Mouse (Mus musculus): ENCODE measurements around the gene Spag9.
A peak's percentile ranks its signal among the peaks of the same experiment; 100 is the strongest.
"Not testable (repeated sequence)": the region's sequence is repeated elsewhere in the genome, so short reads cannot be mapped to it uniquely, and the experiment has no call there.

Gene Spag9

DNA sequence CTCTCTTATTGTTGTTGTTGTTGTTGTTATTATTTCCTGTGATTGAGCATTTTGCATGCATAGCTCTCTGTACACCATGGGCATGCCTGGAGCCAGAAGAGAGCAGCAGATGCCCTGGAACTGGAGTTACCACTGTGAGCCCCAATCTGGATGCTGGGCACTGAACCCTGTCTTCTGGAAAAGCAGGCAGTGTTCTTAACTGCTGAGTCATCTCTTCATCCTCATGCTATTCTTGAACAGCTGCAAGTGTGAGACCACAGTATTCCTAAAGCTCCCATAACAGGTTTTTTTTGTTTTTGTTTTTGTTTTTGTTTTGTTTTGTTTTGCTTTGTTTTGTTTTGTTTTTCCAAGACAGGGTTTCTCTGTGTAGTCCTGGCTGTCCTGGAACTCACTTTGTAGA lies 9.6 kb upstream of the Spag9 start:
- DNase-seq (ENCODE audit: low spot score in 2 of 2) = no peak

DNA sequence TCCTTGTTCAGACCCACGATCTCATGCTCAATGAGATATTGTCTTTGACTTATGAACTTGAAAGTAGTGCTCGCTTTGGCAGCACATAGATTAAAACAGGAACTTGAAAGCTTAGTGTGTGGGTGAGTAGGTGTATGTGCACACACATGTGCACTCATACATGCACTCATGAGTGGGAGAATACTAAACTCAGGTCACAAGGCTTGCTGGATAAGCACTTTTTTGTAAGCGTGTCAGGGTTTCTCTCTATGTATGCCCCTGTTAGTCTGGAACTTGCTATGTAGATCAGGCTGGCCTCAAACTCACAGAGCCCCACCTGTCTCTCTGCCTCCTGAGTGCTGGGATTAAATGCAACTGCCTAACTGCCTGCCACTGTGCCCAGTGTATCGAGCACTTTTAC lies 8.9 kb upstream of the Spag9 start:
- no peak for DNase-seq (ENCODE audit: low spot score in 2 of 2)

DNA sequence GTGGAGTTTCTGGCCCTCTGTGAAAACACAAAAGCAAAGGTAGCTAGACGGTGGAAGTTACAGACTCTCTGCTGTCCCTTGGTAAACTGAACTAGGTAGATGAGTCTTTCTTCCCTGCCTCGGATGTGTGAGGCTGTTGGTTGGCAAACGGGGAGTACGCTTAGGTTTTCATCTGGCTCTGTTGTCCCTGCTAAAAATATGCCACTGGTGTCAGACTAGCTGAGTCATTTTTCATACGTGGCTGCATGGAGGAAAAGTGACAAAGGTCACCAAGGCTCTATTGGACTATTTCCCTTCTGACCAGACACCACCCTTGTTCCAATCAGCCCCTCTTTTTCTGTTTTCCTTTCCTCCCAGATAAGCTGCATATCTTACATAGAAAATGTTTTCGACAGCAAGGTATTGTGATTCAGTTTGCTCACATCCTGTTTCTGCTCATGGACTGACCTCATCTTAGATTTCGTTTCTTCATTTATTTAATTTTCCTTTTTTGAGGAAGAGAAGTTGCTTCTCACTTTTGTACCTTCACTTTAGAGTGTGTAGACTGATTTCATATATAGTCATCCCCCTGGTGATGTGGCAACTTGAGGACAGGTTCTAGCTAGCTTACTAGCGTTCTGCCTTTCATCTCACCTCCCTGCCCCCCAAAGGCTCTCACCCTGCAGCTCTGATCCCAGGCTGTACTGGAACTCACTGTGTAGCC lies 8.1 kb upstream of the Spag9 start:
- DNase-seq (ENCODE audit: low spot score in 2 of 2) = no peak

DNA sequence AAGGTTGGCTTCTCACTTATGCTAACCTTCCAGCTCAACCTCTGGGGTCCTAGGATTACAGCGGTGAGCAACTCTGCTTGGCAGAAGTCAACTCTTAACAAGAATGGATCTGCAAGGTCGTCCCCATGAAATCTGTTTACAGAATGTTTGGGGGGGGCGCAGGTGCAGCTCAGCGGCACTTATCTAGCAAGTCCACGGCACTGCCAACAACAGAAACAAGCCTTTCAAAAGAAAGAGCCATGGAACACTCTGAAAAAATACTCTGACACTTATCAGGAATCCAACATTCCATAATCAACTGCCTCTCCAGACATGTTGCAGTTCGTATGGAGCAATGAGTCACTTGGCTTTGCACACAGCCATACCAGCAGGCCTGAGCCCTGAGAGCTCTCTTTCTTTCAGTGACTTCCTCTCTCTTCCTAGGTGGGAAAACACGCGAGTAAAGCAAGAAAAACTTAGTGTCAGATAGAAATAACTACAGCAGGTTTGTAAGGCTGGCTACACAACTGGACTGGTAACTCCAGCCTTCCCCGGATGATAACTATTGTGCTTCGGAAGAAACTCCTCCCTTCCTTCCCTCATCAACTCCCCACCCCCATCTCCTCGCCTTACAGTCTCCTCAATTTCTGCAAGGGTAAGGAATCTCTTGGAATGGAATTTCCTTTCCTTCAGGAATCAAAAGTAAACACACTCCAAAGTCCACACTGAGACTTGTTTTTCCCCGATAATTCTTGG lies 7.4 kb upstream of the Spag9 start:
- DNase-seq (ENCODE audit: low spot score in 2 of 2) = no peak

DNA sequence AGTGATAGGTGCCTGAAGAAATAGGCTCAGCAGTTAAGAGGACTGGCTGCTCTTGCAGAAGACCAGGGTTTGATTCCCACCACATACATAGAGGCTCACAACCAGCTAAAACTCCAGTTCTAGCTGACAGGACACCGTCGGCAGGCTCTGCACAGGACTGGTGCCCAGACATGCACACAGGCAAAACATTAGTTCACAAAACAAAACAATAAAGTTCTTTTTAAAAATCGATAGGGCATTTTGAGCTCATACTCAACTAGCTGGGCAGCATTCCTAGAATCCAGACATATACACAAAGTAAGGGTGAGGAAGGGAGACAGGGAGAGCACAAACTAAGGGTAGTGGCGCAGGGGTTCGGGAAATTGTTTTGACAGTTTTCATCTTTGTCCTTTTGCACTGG lies 1.4 kb upstream of the Spag9 start:
- DNase-seq (ENCODE audit: low spot score in 2 of 2) = no peak

DNA sequence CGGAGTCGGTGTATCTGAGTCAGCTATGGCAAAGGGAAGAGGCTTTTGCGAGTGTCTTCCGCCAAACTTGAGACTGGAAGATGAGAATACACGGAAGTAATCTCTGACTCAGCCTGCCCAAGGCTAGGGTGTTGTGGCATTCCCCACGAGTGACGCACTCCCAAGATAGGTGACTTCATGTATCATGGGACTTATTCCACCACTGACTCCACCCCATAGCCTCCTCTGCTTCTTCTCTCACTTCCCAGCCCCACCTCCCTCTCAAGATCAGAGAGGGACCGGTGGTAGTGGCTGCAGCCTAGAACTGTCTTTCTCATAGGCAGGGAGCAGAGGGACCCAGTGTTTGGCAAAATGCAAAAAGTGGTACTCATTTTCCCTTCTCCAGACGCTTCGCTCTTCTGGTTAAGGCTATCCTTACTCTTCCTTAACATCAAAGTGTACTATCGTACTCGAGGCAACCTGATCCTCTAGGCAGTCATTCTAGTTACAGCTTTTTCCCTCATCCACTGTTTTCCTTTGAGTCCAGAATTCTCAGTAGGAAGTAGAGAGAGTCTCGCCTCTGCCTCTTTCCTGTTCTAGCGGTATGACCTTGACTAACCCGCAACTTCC lies 676 bp upstream of the Spag9 start:
- DNase-seq (ENCODE audit: low spot score in 2 of 2) = peak; percentile 78 to 80

DNA sequence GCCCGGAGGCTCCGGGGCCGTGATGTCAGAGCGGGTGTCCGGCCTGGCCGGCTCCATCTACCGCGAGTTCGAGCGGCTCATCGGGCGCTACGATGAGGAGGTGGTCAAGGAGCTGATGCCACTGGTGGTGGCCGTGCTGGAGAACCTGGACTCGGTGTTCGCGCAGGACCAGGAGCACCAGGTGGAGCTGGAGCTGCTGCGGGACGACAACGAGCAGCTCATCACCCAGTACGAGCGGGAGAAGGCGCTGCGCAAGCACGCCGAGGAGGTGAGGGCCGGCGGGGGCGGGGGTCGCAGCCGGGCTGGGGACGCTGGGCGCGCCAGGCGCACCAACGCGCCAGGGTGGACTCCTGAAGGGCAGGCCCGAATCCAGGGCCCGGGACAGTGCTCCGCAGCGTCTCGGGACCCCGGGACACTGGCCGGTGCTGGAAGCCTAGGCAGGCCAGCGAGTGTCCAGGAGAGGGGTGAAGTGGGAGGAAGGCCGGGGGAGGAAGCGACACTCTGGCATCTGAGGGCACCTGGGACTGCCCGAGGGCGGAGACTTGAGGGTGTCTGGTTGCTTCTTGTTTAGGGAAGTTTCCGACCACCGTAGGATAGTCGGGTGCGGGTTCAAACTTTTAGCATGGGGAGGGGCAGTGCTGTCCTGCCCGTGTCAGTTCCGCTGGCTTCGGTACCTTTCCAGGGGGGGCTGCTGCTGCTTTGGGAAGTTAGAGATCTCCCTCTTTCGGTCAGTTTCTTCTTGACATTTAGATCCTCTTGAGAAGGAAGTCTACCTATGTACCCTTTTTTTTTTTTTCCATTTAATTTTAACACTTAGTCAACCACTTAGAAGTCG lies 632 bp downstream of the Spag9 start:
- DNase-seq (ENCODE audit: low spot score in 2 of 2) = no peak

DNA sequence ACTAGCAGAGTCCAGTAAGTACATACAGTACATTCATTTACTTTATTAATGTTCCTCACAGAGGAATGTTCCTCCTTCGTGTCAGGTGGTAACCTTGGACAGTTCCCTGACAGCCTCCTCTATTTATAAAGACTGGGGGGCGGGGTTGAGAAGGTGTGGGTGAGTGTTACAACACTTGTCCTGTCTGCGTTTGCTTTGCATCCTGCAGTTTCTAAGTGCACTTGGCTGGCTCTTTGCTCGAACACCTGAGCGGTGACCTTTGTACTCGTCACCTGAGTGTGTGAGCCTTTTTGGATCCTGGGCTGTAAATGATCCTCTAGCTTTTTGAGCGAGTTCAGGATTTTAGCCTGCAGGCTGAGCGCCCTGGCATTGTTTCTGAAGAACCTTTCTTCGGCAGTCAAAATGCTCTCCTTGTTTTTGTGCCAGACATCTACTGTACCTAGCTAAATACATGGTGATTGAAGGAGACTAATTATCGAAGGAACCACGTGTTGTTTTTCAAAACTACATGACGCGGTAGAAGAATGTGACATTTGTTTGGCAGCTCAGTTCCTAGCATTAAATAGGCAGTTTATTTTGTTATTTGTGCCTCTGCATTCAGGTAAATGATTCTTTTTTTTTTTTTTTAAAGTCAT lies 1.4 kb downstream of the Spag9 start:
- no peak for DNase-seq (ENCODE audit: low spot score in 2 of 2)

DNA sequence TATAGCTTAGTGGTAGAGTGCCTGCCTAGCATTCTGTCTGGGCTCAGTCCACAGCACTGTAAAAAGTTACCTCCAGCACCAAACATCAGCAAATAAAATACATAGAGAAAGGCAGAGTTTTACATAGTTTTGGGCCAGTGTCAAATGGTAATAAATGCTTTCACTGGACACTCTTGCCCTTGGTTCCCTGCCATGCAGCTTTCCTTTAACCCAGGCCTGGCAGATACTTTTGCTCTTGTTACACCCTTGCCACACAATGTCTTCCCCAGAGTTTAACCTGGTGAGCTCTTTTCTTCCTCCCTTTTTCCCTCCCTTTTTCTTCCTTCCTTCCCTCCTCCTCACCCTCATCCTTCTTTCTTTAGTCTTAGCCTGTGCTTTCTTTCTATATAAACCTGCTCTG lies 3.4 kb downstream of the Spag9 start:
- DNase-seq (ENCODE audit: low spot score in 2 of 2) = no peak

DNA sequence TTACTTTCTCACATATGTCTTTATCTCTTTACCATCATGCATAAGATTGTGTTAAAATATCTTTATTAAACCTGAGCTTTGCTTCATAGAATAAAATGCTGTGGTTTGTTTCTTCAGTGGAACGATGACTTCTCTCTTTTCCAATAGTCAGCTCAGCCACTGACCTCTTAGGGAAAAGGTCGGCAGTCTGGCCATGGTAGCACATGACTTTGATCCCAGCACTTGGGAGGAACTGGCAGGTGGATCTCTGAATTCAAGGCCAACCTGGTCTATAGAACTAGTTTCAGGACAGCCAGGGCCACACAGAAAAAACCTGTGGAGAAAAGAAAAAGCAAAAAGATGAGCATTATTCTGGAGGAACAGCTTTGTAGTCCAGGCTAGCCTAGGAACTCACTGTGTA lies 7.5 kb downstream of the Spag9 start:
- DNase-seq (ENCODE audit: low spot score in 2 of 2) = no peak

DNA sequence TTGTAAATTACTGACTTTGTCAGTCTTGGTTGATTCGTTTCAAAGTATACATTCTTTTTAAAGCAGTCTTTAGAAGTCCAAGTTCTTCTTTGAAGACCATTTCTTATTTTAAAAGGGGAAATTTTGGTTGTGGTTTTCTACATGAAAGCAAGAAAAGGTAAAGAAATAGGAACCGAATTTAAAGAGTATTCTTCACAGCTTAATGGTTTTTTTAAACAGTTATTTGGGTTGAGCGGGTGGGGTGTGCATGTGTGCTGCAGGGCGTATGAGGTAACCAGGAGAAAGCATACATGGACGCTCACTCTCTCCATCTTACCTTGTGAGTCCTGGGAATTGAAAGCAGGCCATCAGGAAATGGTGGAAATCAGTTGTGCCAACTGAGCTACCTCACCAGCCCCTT lies 23.2 kb downstream of the Spag9 start:
- no peak for DNase-seq (ENCODE audit: low spot score in 2 of 2)

DNA sequence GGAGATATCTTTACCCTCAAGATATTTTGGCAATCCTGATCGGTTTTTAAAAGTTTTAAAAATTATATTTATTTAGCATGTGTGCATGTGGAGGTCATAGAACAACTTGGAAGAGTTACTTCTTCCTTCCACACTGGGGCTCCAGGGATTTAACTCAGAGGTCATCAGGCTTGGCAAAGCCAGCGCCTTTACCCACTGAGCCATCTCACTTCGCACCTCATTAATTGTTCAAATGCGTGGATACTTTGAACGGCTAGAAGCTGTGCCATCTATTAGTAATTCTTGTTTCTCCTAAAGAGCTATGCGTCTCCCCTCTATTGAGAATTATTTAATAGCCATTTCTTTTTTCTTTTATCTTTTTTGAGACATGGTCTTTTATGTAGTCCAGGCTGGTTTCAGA lies 24.5 kb downstream of the Spag9 start:
- DNase-seq (ENCODE audit: low spot score in 2 of 2) = no peak

DNA sequence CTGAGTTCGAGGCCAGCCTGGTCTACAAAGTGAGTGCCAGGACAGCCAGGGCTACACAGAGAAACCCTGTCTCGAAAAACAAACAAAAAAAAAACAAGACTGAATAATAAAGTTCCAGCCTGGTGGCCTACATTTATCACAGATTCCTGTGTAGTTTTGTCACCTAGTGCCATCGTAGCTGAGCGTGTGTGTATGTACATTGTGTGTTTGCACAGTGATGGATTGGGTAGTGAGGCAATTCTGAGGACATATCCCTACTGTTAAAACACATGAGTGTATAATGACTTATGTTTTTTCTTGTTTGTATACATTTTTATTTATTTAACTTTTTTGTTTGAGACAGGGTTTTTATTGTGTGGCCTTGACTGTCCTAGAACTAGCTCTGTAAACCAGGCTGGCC lies 30.4 kb downstream of the Spag9 start:
- DNase-seq (ENCODE audit: low spot score in 2 of 2) = no peak

DNA sequence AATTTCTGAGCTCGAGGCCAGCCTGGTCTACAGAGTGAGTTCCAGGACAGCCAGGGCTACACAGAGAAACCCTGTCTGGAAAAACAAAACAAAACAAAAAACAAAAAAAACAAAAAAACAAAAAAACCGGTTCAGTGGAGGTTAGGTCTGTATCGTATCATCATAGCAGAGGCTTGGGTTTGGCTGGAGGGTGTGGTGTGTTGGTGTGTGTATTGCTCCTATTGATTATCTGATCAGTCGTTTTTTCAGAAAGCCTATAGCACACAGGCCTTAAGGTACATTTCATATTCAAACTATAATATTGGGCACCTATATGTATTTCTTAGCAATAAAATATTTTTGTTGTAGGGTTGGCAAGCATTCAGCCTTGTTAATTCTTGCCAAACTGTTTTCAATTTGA lies 36.2 kb downstream of the Spag9 start:
- no peak for DNase-seq (ENCODE audit: low spot score in 2 of 2)

DNA sequence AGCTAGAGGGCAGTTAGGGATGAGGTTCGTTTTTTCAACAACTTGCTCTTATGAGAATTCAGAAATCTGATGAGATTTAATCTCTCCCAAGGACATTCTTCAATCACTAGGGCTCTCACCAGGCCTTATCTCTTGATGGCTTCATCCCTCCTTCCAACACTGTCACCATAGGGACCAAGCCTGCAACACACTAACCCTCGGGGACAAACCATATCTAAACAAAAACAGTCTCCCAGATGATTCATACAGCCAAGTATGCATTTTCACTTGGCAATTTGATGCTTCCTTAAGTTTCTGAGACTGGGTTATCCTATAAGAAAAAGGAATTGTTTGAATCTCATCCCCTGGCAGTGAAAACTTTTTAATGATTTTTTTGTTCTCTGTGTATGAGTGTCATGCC lies 37.1 kb downstream of the Spag9 start:
- no peak for DNase-seq (ENCODE audit: low spot score in 2 of 2)

DNA sequence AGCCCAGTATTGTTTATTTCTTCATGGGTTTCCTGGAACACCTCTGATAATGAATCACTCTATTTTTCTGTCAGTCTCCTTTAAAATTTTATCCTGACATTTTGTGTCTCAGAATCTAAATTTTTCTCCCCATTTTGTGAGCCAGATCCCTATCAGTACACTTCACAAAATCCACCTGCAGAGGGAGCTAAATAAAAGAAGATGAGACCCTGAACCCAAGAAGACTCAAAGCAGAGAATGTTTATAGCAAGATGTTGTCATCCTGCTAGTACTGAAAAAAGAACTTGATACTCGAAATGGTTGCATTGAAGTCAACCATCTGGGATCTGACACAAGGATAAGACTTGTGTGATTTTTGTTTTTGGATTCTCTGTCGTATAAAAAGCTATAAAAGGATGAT lies 40.1 kb downstream of the Spag9 start:
- DNase-seq (ENCODE audit: low spot score in 2 of 2) = no peak

DNA sequence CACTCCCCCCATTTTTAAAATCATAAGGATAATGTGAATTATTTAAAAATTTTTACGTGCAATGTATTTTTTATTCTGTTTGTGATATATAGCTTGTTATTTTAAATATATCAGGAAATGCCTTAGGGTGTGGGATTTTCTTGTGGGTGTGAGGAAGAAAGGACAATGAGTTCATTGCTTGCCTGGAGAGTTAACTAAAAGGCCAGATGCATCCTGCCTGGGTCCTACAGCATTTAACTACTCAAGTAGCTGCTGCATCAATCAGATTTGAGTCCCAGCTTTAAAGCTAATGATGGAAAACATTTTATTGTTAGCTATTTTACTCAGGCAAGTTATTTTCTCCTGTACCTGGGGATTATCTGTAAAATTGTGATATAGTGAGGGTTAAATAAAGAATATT lies 45.6 kb downstream of the Spag9 start:
- no peak for DNase-seq (ENCODE audit: low spot score in 2 of 2)

DNA sequence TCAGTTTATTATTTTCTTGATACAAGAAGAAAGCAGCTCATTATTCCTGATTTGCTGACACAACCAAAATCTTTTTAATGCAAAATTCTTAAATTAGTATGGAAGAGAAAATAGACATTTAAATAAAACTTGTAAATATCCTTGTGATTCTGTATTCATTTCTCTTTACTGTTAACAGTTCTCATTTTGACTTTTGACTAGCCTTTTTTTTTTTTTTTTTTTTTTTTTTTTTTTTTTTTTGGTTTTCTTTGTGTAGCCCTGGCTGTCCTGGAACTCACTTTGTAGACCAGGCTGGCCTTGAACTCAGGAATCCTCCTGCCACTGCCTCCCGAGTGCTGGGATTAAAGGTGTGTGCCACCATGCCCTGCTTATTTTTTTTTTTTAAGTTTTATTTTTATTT lies 46.4 kb downstream of the Spag9 start:
- DNase-seq (ENCODE audit: low spot score in 2 of 2) = not testable (repeated sequence)

DNA sequence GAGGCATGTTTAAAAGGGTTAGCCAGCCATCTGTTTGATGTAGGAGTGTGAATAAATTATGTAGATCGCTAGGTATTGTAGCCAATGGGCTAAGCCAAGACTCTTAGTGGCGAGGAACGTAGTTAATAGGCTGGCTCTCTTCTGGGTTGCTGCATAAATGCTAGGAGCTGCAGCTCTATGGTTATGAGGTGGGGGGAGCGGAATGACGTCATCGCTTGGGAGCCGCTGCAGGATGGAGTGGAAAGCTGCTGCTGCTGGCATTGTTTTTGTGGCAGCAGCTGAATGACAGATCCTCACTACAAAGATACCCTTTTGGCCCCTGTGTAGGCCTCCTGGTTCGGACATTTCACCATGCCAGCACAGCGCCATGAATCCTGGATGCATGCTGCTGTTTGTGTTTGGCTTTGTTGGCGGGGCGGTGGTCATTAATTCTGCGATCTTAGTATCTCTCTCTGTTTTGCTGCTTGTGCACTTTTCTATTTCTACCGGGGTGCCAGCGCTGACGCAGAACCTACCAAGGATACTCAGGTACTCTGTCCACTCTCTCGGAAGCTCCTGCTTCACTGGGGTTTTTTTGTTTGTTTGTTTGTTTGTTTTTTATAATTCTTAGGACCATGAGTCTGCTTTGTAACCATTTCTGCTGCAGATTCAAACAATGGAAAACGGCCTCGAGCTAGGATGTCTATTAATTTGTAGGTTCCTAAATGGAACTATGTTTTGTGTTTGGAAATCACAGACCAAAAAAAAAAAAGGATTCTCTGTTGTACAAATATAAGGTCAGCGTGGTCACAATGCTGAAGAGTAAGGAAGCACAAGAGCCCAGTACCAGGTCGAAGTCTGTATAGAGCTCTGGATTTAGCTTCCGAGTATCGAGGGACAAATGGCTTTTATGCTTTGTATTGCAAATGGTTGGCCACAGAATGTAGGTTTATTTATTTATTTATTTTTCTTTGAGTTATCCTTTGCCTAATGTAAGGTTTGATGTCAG lies 48.4 kb downstream of the Spag9 start:
- DNase-seq (ENCODE audit: low spot score in 2 of 2) = peak; percentile 52 to 75

DNA sequence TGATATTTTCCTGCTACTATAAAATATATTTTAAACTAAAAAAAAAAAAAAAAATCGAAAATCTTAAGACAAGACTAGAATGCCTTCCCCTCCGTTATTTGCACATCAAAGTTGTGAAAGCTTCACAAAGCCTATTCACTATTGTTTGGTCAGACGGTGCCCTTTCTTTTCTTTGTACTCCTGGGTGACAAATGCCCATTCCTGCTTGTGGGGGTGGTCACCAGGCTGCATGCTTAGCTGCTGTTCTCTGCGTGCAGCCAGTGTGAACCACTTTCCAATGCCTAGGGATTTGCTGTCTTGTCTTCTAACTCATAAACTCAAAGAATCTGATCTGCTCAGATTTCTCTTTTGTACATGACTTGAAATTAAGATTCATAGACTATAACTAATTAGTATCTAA lies 49.1 kb downstream of the Spag9 start:
- DNase-seq (ENCODE audit: low spot score in 2 of 2) = no peak

DNA sequence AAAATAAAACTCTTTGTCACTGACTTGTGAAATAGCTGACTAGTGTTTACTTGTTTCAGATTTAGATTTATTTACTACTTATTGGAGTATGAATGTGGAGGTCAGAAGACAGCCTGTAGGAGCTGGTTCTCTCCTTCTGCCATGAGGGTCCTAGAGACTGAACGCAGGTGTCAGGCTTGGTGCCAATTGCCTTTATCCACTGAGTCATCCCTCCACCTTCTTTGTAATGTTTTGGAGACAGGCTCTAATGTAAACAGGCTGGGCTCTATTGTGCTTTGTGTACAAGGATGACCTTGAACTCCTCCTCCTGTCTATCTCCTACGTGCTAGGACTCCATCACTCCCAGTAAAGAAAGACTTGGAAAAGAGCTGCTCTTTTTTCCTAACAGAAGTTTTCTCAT lies 51.4 kb downstream of the Spag9 start:
- DNase-seq (ENCODE audit: low spot score in 2 of 2) = no peak

Data from urinary bladder, postnatal 4 days (tissue).